Mouse (Mus musculus) layer of hippocampus, adult 8-10 months (tissue): ENCODE results near the gene BC028528. TPM values are rescaled to one million over a fixed set of nuclear protein-coding genes. Genes with fewer than 3 reads are reported as not detected.
"Not testable (repeated sequence)": the region's sequence is repeated elsewhere in the genome, so short reads cannot be mapped to it uniquely, and the experiment has no call there.

ENCODE experiments used
- DNase-seq, 2 experiments: peaks; one replicate each; pipeline ENCODE4 v3.0.0; 2022; ENCODE audit warnings: low spot score in 2 of 2
- total RNA-seq, 4 experiments: library from RNA; stranded (reverse); gene quantifications; 2 replicates each; pipeline ENCODE4 v1.2.4; 2022

BC028528 gene
- 10 to 100 TPM in 1 of 4 experiments, 1 to 10 TPM in 3; 2.9 to 11.2 (median 5.9) TPM for total RNA-seq

GRCm38 (mm10) chr3:95891211-95892065 lies at the start of gene BC028528:
Gene BC028528, minus strand, starts transcription at chr3:95892005.
- DNase-seq = no peak

- no peak for DNase-seq
These were observed 47.0 kb upstream of the BC028528 start for GRCm38 (mm10) chr3:95938835-95939234.

DNA sequence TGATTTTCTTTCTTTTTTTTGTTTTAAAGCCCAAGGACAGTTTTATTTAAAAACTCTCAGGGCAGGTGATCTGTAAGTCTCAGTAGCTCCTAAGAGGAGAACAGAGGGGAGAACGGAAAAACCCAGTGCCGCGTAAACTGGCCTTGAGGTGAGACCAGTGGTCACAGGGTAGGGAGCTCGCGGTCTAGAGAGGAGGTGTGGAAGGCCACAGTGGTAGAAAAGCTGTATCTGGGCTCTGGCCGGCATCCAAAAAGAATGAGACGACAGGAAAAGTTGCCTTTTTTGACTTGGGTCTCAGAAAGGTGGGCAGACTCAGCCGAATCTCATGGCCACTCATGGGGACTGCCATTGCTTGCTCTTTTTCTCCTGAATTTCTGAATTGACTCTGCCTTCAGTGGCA lies 46.4 kb upstream of the BC028528 start:
- no peak for DNase-seq

GRCm38 (mm10) chr3:95934448-95934847 lies 42.6 kb upstream of the BC028528 start:
- no peak for DNase-seq

- no peak for DNase-seq
These were observed 41.4 kb upstream of the BC028528 start for GRCm38 (mm10) chr3:95933111-95933750.

GRCm38 (mm10) chr3:95932566-95932965 lies 40.8 kb upstream of the BC028528 start:
- DNase-seq = no peak

- DNase-seq = no peak
These were observed 40.4 kb upstream of the BC028528 start for GRCm38 (mm10) chr3:95932157-95932556.

GRCm38 (mm10) chr3:95931471-95931870 lies 39.7 kb upstream of the BC028528 start:
- no peak for DNase-seq

DNA sequence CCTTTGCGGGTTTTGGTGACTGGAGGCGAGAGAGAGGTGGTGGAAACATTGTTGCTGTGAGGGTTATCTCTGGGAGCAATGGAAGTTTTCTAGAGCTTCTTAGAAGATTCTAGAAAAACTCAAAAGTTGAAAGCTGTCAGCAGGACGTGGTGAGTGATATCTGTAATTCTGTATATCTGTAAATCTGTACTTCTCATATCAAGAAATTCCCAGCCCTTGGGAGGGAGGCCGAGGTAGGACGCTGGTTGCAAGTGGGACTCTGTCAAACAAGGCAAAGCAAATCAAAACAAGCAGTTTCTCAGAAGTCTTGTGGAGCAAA lies 38.6 kb upstream of the BC028528 start:
- no peak for DNase-seq

GRCm38 (mm10) chr3:95929581-95930470 lies 38.0 kb upstream of the BC028528 start:
- DNase-seq = no peak

DNA sequence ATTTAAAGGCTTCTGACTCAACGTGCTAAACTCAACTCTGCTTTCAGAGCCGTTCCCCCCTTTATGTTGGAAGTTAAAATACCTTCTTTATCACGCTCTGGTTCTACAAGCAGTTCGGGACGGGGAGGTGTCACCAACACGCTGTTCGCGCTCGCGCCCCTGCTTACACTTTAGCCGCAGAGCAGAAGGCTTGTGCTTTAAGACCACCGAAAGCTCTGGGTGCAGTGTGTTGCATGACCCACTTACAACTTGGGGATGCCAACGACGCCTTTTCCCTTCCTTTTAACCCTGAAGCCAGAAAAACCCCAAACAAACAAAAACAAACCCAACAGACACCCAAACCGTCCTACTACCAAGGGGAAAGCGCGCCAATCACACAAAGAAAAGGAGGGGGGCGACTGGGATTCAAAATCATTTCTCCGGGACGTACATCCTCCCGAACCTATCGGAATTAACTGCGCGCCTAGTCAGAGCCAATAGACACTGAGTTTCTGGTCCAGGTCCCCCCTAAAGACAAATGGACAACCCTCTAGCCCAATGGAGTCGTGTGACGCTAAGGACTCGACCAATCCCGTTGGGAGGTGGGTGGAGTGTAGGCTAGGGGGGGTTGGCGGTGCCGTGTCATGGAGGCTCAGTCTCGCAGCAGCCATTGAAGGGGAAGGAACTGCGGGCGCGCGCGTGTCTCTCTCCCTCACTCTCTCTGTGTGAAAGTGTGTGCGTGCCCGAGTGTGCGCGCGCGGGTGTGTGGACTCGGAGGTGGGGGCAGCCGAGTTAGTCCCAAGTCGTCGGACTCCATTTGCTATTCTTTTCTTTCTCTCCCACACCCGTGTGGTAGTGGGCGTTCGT lies 37.1 kb upstream of the BC028528 start, which contains the start of gene Anp32e:
Gene Anp32e (plus strand): TSS at position 589 of the 846 bp plus-strand sequence.
- peak; percentile 97 to 98 for DNase-seq

- no peak for DNase-seq
These were observed 36.5 kb upstream of the BC028528 start for GRCm38 (mm10) chr3:95928261-95928657.

DNA sequence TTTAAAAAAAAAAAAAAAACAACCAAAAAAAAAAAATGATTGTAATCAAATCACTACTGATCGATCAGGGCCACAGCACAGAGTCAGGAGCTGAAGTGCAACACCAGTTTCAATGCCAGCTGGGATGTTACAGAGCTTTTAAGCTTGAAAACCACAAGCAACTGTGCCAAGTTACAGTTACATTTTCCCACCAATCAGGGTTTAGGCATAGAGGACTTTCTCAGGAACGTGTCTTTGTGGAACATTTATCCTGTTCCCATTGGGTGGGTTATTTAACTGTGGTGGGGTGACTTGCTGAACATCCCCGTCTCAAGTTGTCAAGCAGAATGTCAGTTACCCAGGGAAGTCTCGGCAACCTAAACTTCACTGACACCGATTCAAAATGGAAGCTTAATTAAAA lies 33.3 kb upstream of the BC028528 start:
- no peak for DNase-seq

GRCm38 (mm10) chr3:95924185-95924584 lies 32.4 kb upstream of the BC028528 start:
- no peak for DNase-seq

DNA sequence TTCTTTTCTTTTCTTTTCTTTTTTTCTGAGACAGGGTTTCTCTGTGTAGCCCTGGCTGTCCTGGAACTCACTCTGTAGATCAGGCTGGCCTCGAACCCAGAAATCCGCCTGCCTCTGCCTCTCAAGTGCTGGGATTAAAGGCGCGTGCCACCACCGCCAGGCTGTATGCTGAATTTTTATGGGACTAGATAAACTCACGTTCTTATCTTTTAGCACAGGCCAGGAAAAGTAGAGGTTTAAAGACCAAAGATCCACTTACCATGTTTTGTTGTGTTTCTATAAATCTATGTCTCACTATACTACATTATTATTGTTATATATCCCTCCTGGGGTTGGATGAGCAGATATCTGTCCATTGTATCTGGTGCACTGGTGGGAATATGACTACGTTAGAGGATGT lies 31.6 kb upstream of the BC028528 start:
- DNase-seq = not testable (repeated sequence)

- DNase-seq = not testable (repeated sequence)
These were observed 28.7 kb upstream of the BC028528 start for GRCm38 (mm10) chr3:95920532-95920931.

- DNase-seq = no peak
These were observed 25.0 kb upstream of the BC028528 start for GRCm38 (mm10) chr3:95916760-95917159.

DNA sequence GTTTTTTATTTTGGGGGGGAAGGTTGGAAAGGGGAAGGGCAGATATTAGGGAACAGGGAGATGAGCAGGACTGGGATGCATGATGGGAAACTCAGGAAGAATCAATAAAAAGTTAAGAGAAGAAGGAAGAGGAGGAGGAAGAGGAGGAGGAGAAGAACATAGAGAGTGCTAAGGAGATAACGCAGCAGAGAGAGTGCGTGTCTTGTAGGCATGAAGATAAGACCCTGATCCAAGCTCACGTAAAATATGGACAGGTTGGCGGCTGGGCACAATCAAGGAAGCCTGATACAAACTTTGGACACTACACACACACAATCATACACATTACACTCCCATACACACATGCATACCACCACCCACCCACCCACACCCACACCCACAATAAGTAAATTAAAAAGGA lies 22.9 kb upstream of the BC028528 start:
- DNase-seq = no peak

DNA sequence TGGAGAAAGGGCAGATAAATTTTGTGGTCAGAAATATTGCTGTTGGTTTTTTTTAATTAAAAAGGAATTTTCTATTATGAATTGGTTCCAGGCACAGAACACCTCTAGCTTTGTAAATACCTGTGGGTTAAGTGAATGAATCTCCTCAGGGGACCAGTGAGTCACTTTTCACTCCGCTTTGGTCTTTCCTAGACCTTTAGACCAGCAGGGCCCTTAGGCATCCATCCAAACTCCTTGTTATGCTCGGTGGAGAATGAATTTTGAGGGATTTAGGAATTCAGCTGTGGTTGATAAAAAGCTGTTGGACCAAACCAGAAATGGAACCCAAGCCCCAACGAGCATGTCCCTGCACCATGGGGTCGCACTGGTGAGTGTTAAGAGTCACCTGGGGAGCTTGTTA lies 15.8 kb upstream of the BC028528 start:
- no peak for DNase-seq

- DNase-seq = no peak
These were observed 15.1 kb upstream of the BC028528 start for GRCm38 (mm10) chr3:95906860-95907259.
